Mouse (Mus musculus) G1E-ER4 (cell line): ENCODE results near the gene Akap13. TPM values are rescaled to one million over a fixed set of nuclear protein-coding genes. Genes with fewer than 3 reads are reported as not detected.

ENCODE experiments used
- GATA1 ChIP-seq: IDR thresholded peaks from one replicate; pipeline ENCODE4 v1.8.0; 2012; ENCODE audit warnings: low read length, inconsistent platforms
- polyA plus RNA-seq: library from polyadenylated mRNA; stranded (reverse); fragments of >175 nt; gene quantifications from 2 replicates; pipeline ENCODE4 v1.2.3, GENCODE M21; 2012

Akap13 gene
- polyA plus RNA-seq, 1 experiment, result 2.8 TPM

GRCm38 (mm10) chr7:75480721-75481426 is 25.5 kb downstream of the Akap13 start:
- no peak for TF ChIP-seq GATA1

- no peak for TF ChIP-seq GATA1
Measured at GRCm38 (mm10) chr7:75486031-75486430, 30.7 kb downstream of the Akap13 start.

GRCm38 (mm10) chr7:75495941-75496441 is 40.7 kb downstream of the Akap13 start:
- no peak for TF ChIP-seq GATA1

- no peak for TF ChIP-seq GATA1
Measured at GRCm38 (mm10) chr7:75498627-75499026, 43.3 kb downstream of the Akap13 start.

- no peak for TF ChIP-seq GATA1
Measured at GRCm38 (mm10) chr7:75499271-75499670, 43.9 kb downstream of the Akap13 start.

- no peak for TF ChIP-seq GATA1
Measured at GRCm38 (mm10) chr7:75500164-75500563, 44.8 kb downstream of the Akap13 start.

GRCm38 (mm10) chr7:75500793-75501192 is 45.5 kb downstream of the Akap13 start:
- no peak for TF ChIP-seq GATA1

GRCm38 (mm10) chr7:75504524-75504923 is 49.2 kb downstream of the Akap13 start:
- TF ChIP-seq GATA1, result no peak

- no peak for TF ChIP-seq GATA1
Measured at GRCm38 (mm10) chr7:75506628-75507027, 51.3 kb downstream of the Akap13 start.

- TF ChIP-seq GATA1, result no peak
Measured at GRCm38 (mm10) chr7:75509085-75509873, 53.9 kb downstream of the Akap13 start.

GRCm38 (mm10) chr7:75515472-75515871 is 60.1 kb downstream of the Akap13 start:
- TF ChIP-seq GATA1, result no peak

GRCm38 (mm10) chr7:75516716-75517619 is 61.6 kb downstream of the Akap13 start:
- TF ChIP-seq GATA1, result no peak

GRCm38 (mm10) chr7:75520531-75520930 is 65.2 kb downstream of the Akap13 start:
- TF ChIP-seq GATA1, result no peak

- no peak for TF ChIP-seq GATA1
Measured at GRCm38 (mm10) chr7:75521199-75521598, 65.9 kb downstream of the Akap13 start.

- TF ChIP-seq GATA1, result no peak
Measured at GRCm38 (mm10) chr7:75522226-75522625, 66.9 kb downstream of the Akap13 start.
